Mouse (Mus musculus) kidney, postnatal 14 days (tissue): ENCODE data around the gene Ilvbl.
"Not testable (repeated sequence)": the region's sequence is repeated elsewhere in the genome, so short reads cannot be mapped to it uniquely, and the experiment has no call there.

Experiments used
- DNase-seq: peaks from one replicate; pipeline ENCODE4 v3.0.0; 2022; ENCODE audit warnings: mixed read lengths

The Ilvbl gene

DNA sequence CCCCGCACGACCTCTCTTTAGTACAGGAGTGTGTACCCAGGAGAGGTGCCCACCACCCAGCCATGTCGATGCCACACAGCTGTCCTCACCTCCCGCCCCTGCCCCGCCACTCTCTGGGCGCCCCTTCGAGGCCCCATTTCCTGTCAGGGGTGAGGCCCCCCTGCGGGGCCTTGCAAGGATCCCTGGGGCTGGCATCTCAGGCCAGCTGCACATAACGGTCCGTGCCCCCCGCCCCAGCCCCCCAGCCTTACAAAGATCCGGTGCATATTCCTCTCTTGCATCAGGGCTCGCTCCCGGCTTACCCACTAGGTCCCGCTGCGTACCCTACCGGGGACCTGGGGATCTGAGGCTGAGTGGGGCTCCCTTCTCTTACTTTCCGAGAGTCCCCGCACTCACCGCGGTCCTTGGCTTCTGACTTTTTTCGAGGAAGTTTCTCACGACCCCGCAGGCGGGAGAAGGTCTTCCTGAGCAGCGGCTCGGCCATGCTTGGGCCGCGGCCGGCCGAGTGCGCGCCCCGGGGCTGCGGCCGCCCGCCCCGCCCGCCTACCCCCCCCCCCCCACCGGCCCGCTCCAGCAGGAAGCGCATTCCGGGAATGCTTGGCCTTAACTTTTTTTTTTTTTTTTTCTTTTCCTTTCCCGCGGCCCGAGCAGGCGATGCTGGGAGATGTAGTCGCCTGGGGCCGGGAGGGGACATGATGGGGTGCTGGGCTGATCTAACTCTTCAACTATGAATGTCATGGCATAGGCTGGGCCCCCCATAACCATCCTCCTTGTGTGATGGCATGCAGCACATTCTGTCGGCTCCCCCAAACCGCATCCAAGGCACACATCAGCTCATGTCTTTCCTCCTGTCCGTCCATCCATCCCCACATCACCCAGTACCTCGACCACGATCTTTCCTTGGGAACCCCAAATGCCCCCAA is 17.5 kb downstream of the Ilvbl start, which contains the start of gene Syde1:
Gene Syde1, minus strand, starts transcription at position 559 of the 923 bp plus-strand sequence.
- DNase-seq: peak; percentile 74

DNA sequence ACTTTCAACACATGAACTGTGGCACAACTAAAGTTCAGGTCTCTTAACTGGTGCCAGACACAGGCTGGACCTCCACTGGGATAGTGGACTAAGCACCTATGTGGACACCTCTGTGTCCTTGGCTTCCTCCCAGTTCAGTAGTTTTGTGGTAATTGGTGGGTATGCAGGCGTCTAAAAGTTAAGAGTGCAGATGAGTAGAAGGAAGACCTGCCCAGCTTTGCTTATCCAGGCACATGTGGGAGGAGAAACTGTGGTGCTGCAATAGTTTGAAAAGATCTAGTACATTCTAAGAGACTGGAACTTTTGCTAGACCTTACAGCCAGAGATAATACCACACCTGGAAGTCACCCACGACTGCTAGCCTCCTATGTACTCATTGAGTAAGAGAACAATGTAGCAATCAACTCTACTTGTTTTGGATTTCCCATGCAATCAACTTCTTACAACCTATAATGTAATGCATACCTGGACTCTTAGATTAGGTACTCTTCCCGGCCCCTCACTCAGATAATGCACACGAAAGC is 18.8 kb downstream of the Ilvbl start:
- no peak for DNase-seq

DNA sequence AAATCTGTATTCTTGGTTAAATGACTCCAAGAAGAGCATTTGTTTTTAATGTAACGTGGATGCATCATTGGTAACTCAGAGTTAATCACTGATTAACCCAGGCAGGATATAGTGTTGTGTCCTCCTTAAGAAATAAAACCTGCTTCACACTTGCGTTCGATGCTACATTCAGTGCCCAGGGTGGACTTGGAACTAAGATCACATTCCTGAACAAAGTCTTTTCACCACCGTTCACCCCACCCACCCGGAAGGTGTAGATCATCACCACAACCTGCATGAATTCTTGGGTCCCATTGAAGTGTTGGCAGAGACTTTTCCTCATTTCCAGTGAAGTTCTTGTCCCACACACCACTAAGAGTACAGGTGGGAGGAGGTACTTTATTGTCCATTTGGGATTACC is 19.6 kb downstream of the Ilvbl start:
- DNase-seq: peak; percentile 66

DNA sequence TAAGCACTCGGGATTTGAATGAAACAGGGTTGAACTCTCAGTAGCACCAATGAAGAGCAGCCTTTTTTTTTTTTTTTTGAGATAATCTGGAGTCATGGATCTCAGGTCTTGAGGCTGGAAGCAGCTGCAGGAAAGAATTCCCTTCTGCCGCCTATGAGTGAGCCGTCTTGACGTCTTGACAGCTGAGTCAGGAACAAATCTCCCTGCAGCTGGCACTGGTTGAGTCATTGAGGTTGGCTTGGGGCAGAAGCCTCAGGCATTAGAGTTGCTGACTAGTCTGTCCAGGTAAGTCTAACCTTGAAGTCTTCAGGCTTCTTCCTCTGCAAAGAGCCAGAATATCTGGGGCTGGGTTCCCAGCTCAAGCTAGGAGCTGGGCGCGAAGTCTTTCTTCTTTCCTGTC is 20.0 kb downstream of the Ilvbl start:
- no peak for DNase-seq

DNA sequence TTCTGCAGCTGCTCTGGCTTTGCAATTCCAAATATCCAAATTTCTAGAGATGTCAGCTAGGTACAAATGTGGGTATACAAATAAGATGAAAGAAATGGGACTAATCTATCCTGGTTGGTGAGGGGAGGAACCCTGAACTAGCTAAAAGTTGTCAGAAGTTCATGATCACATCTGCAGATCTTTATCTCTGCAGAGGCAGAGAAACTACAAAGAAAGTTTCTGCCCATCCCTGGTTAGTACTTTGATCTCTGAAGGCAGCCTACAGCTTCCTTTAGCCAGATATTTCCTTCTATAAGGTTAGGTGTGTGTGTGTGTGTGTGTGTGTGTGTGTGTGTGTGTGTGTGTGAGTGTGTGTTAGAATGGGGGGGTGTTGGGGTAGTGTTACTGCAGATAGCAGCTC is 20.4 kb downstream of the Ilvbl start:
- DNase-seq: no peak

DNA sequence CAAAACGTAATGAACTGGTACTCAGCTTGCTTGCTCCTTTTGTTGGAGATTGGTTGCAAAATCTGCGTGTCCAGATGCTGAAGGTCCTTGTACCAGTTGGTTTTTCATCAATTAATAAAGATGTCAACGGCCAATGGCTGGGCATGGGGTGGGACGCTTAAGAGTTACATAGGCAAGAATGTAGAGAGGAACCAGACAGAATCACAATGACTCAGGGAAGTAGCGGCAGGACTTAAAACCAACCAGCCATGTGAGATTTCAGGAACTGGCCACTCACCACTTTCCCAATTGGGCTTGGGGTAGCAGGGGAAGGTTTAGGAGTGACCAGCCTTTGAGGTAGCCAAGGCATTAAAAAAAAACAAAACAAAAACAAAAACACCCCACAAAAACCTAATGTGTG is 25.7 kb downstream of the Ilvbl start:
- DNase-seq: no peak

DNA sequence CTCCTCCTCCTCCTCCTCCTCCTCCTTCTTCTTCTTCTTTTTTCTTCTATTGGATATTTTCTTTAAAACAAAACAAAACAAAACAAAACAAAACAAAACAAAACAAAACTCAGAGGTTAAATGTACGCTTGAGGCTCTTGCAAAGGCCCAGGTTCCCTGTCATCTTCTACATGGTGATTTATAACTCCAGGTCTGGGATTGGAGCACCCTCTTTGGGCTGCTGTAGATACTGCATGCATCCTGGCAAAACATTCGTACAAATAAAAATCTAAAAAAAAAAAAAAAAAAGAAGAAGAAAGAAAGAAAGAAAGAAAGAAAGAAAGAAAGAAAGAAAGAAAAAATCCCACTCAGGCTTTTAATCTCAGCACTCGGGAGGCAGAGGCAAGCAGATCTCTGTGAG is 30.9 kb downstream of the Ilvbl start:
- peak; percentile 49 for DNase-seq

DNA sequence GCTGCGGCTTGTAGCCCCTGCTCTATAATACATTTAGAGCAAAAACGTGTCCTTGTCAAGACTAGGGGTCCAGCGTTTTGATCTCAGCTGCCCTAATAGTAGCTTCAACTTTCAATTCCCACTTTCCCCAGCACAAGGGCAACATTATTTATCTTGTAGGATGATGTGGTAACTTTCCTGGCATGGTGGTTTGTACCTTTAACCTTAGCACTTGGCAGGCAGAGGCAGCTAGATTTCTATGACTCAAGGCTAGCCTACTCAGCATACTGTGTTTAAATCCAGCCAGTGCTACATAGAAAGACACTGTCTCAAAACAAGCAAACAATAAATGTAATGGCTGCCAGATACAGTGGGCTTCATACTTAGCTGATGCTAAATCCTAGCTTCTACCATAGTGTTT is 33.5 kb downstream of the Ilvbl start:
- no peak for DNase-seq

DNA sequence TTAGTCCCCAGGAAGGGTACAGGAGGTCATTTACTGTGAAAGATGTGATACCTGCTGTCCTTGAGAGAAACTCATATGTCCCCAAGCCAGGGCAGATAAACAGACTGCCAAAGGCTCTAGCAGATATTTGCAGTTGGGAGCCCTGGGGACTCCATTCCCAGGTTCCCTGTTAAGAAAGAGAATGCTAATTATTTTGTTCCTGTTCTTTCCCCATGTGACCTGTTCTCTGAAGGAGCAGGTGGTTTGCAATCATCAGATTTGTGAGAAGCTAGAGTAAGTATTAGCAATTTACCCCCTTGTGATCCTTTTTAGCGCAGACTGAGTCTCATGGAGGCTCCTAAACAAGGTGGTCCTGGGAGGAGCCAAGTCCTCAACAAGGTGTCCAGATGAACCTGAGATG is 43.8 kb downstream of the Ilvbl start, which contains the start of gene Olfr1357:
Gene Olfr1357, minus strand, starts transcription at position 101 of the 400 bp plus-strand sequence.
- no peak for DNase-seq

DNA sequence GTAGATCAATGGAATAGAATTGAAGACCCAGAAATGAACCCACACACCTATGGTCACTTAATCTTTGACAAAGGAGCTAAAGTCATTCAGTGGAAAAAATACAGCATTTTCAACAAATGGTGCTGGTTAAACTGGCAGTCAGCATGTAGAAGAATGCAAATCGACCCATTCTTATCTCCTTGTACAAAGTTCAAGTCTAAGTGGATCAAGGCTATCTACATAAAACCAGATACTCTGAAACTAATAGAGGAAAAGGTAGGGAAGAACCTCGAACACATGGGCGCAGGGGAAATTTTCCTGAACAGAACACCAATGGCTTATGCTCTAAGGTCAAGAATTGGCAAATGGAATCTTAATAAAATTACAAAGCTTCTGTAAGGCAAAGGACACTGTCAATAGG is 49.0 kb downstream of the Ilvbl start:
- not testable (repeated sequence) for DNase-seq

DNA sequence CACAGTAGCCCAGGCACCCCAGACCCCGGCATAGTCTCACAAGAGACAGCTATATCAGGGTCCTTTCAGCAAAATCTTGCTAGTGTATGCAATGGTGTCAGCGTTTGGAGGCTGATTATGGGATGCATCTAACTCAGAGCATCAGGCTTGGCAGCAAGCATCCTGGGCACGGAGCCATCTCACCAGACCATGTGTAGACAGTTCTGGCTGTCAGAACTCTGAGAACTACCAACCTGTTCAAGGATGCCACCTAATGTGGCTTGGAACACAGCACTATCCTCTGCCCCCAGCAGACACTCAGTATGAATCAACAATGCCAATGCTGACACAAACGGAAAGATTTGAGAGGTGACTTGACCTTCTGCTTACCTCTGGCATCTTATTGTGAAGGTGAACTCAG is 56.0 kb downstream of the Ilvbl start:
- no peak for DNase-seq

DNA sequence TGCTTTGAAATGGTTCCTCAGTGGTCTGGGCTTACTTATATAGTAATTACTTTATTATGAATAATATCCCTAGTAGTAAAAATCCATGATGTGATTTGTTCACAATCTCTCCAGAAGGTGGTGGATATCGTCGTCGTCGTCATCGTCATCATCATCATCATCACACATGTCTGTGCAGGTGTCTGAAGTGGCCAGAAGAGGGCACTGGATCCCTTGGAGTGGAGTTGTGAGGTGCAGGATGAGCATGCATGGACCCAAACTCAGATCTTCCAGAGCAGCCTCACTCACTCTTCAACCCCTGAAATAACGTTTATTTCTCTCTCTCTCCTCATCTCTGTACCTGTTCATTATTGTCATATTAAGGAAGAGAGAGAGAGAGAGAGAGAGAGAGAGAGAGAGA is 58.2 kb downstream of the Ilvbl start:
- peak; percentile 5 for DNase-seq
